ENCODE assay signal across 13 mouse cellular contexts in the genomic region with DNA sequence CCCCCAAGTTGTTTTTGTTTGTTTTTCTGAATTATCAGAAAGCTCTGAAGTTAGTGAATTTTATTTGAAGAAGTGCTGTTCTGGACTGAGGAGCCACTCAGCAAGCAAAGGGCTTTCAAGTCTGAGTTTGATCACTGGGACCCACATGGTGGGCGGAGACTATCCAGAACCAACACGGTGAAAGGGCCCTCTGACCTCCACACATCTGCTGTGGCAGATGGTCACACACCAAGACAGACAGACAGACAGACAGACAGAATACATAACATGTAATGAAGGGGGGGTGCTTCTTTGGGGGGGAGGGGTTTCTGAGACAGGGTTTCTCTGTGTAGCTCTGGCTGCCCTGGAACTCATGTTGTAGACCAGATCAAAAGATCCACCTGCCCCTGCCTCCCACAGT. TPM values are rescaled to one million over a fixed set of nuclear protein-coding genes. Genes with fewer than 3 reads are reported as not detected.
DNase-seq lines count a peak whose midpoint lies in the region; ATAC-seq and TF ChIP-seq lines count a peak whose summit lies in the region.
"Had no signal": no experiment of that assay in that cellular context is flagged by ENCODE, and none has a peak within 500 bp of the region (broad histone marks: within the 10 kb centered on the region; RNA-seq: fewer than 3 reads in every experiment).

No protein-coding gene starts in this region.

- H3K27ac ChIP-seq in heart, embryonic 14.5 days (replicated peaks in 1 of 2; ENCODE audit: control insufficient read depth in 1 of 2, insufficient read depth in 1 of 2, low read depth in 2 of 2, low read length in 2 of 2), result peak overlapping the region; percentile 68 to 71
- H3K27ac ChIP-seq in midbrain, embryonic 10.5 days (replicated peaks), result peak overlapping the region; percentile 81
- H3K27ac ChIP-seq in midbrain, postnatal 0 days (ENCODE audit: low read depth, low read length), result no peak overlapping the region
- no peak overlapping the region for H3K27ac ChIP-seq in embryonic facial prominence, embryonic 13.5 days
- no peak overlapping the region for H3K27ac ChIP-seq in neural tube, embryonic 12.5 days
- H3K27ac ChIP-seq: liver, embryonic 14.5 days had no signal

- ATAC-seq in heart, embryonic 14.5 days (ENCODE audit: insufficient number of reproducible peaks, insufficient read depth, low FRiP score, low read depth), result no peak
- no peak for ATAC-seq in midbrain, postnatal 0 days (ENCODE audit: low FRiP score)
- no peak for ATAC-seq in embryonic facial prominence, embryonic 13.5 days (ENCODE audit: insufficient number of reproducible peaks, insufficient read depth, low FRiP score, low TSS enrichment, low read depth)
- ATAC-seq in neural tube, embryonic 12.5 days (ENCODE audit: low FRiP score, low read depth), result no peak

- WGBS in heart, embryonic 14.5 days, result 48% methylated on average over 2 of the region's 2 CpGs
- 52% methylated on average over 2 of the region's 2 CpGs for WGBS in midbrain, embryonic 10.5 days
- 50% methylated on average over 2 of the region's 2 CpGs for whole genome bisulfite sequencing in midbrain, postnatal 0 days
- 47% methylated on average over 2 of the region's 2 CpGs for WGBS in embryonic facial prominence, embryonic 13.5 days
- WGBS in neural tube, embryonic 12.5 days, result 44% methylated on average over 2 of the region's 2 CpGs

- no peak for DNase-seq in heart, adult 9 months (ENCODE audit: low spot score in 2 of 2)
- no peak for DNase-seq in midbrain, embryonic 10.5 days (ENCODE audit: low spot score)
- no peak for DNase-seq in midbrain, postnatal 0 days (ENCODE audit: low spot score)
- DNase-seq in adrenal gland, adult 8-10 months, result no peak
- DNase-seq in ovary, postnatal 36 days (ENCODE audit: low spot score), result no peak
- DNase-seq: cerebellum, adult 11-12 months; kidney, adult 11 months; lung, postnatal 4 days; right cerebral cortex, postnatal 4 days had no signal

- H3K9me3 ChIP-seq in heart, embryonic 14.5 days (ENCODE audit: control insufficient read depth, low read length), result no peaks in the 10 kb centered on the region
- no peaks in the 10 kb centered on the region for H3K9me3 ChIP-seq in midbrain, embryonic 10.5 days (replicated peaks)
- H3K9me3 ChIP-seq in midbrain, postnatal 0 days (ENCODE audit: low read length), result no peaks in the 10 kb centered on the region
- H3K9me3 ChIP-seq in embryonic facial prominence, embryonic 13.5 days, result no peaks in the 10 kb centered on the region
- H3K9me3 ChIP-seq in neural tube, embryonic 12.5 days, result no peaks in the 10 kb centered on the region

- H3K9ac ChIP-seq in heart, embryonic 14.5 days (ENCODE audit: low read length), result no peak overlapping the region
- no peak overlapping the region for H3K9ac ChIP-seq in midbrain, postnatal 0 days (replicated peaks; ENCODE audit: low read length, poor library complexity, severe bottlenecking)
- H3K9ac ChIP-seq in embryonic facial prominence, embryonic 13.5 days, result no peak overlapping the region
- no peak overlapping the region for H3K9ac ChIP-seq in neural tube, embryonic 12.5 days
- H3K9ac ChIP-seq: liver, embryonic 14.5 days had no signal

- no peak for TF ChIP-seq CTCF in midbrain, postnatal 0 days (IDR thresholded peaks at IDR 0.05)

- H3K4me3 ChIP-seq in heart, embryonic 14.5 days (ENCODE audit: control insufficient read depth in 1 of 2, insufficient read depth in 1 of 2, low read depth in 1 of 2, low read length in 2 of 2), result no peak overlapping the region
- H3K4me3 ChIP-seq in midbrain, embryonic 10.5 days, result no peak overlapping the region
- H3K4me3 ChIP-seq in midbrain, postnatal 0 days (ENCODE audit: low read depth, low read length), result no peak overlapping the region
- no peak overlapping the region for H3K4me3 ChIP-seq in embryonic facial prominence, embryonic 13.5 days
- no peak overlapping the region for H3K4me3 ChIP-seq in neural tube, embryonic 12.5 days

- no peaks in the 10 kb centered on the region for H3K36me3 ChIP-seq in heart, embryonic 14.5 days (ENCODE audit: control insufficient read depth, insufficient read depth, low read length)
- 0 out of 2 replicates have a peak, but pooled peaks cover 2% of the 10 kb centered on the region for H3K36me3 ChIP-seq in midbrain, embryonic 10.5 days
- H3K36me3 ChIP-seq in midbrain, postnatal 0 days (ENCODE audit: insufficient read depth, low read length), result no peaks in the 10 kb centered on the region
- no peaks in the 10 kb centered on the region for H3K36me3 ChIP-seq in embryonic facial prominence, embryonic 13.5 days
- H3K36me3 ChIP-seq in neural tube, embryonic 12.5 days, result no peaks in the 10 kb centered on the region

- H3K27me3 ChIP-seq in heart, embryonic 14.5 days (ENCODE audit: control insufficient read depth, insufficient read depth, low read length), result no peaks in the 10 kb centered on the region
- no peaks in the 10 kb centered on the region for H3K27me3 ChIP-seq in midbrain, embryonic 10.5 days (ENCODE audit: low read depth, poor library complexity, severe bottlenecking)
- no peaks in the 10 kb centered on the region for H3K27me3 ChIP-seq in midbrain, postnatal 0 days (ENCODE audit: insufficient read depth, low read length)
- no peaks in the 10 kb centered on the region for H3K27me3 ChIP-seq in embryonic facial prominence, embryonic 13.5 days
- no peaks in the 10 kb centered on the region for H3K27me3 ChIP-seq in neural tube, embryonic 12.5 days (replicated peaks)

- peaks cover 32 to 45% of the 10 kb centered on the region in 2 experiments for H3K4me1 ChIP-seq in heart, embryonic 14.5 days (ENCODE audit: control insufficient read depth in 2 of 2, insufficient read depth in 2 of 2, low read length in 2 of 2)
- H3K4me1 ChIP-seq in midbrain, embryonic 10.5 days, result peaks cover 71% of the 10 kb centered on the region
- peaks cover 9% of the 10 kb centered on the region for H3K4me1 ChIP-seq in midbrain, postnatal 0 days (ENCODE audit: insufficient read depth, low read length)
- peaks cover 66% of the 10 kb centered on the region for H3K4me1 ChIP-seq in embryonic facial prominence, embryonic 13.5 days
- peaks cover 63% of the 10 kb centered on the region for H3K4me1 ChIP-seq in neural tube, embryonic 12.5 days

- peak overlapping the region; percentile 54 for H3K4me2 ChIP-seq in heart, embryonic 14.5 days (ENCODE audit: low read length)
- no peak overlapping the region for H3K4me2 ChIP-seq in midbrain, postnatal 0 days (ENCODE audit: low read depth, low read length, poor library complexity, severe bottlenecking)
- H3K4me2 ChIP-seq in embryonic facial prominence, embryonic 13.5 days, result 0 out of 2 replicates have a peak overlapping the region, but pooled peaks have one; percentile 48
- peak overlapping the region; percentile 44; the same call in 1 of the 2 replicates for H3K4me2 ChIP-seq in neural tube, embryonic 12.5 days (replicated peaks)

RNA-seq across cellular contexts. Expression of a gene that starts 17.1 kb away (rescaled TPM):
- polyA plus RNA-seq in heart, embryonic 14.5 days (2014; fragmentation: Nextera tagmentation; extraction: Ambion mirVana), result 18.1 and 18.8 TPM in 2 replicates
- 42.3 and 50.6 TPM in 2 replicates for polyA plus RNA-seq in midbrain, embryonic 10.5 days (2016; fragmentation: Nextera tagmentation; extraction: Ambion mirVana)
- 15.9 and 22.4 TPM in 2 replicates for total RNA-seq in midbrain, postnatal 0 days (2014; rRNA removed)
- 7.8 and 9.8 TPM in 2 replicates for polyA plus RNA-seq in midbrain, postnatal 0 days (2015; fragmentation: Nextera tagmentation; extraction: Ambion mirVana)
- 18.0 and 21.2 TPM in 2 replicates for polyA plus RNA-seq in embryonic facial prominence, embryonic 13.5 days (2015; fragmentation: Nextera tagmentation; extraction: Ambion mirVana)
- polyA plus RNA-seq in neural tube, embryonic 12.5 days (2016; fragmentation: Nextera tagmentation; extraction: Ambion mirVana), result 48.4 and 50.6 TPM in 2 replicates
- total RNA-seq in adrenal gland, adult 8-10 months (2022), result 10 to 100 TPM in 2 of 4 experiments, 1 to 10 TPM in 2; 7.3 to 14.8 (median 10.4) TPM

RNA-seq across cellular contexts. Expression of a gene that starts 33.1 kb away (rescaled TPM):
- 16.1 and 19.1 TPM in 2 replicates for polyA plus RNA-seq in heart, embryonic 14.5 days (2014; fragmentation: Nextera tagmentation; extraction: Ambion mirVana)
- 26.6 and 28.4 TPM in 2 replicates for polyA plus RNA-seq in midbrain, embryonic 10.5 days (2016; fragmentation: Nextera tagmentation; extraction: Ambion mirVana)
- total RNA-seq in midbrain, postnatal 0 days (2014; rRNA removed), result 16.9 and 31.0 TPM in 2 replicates
- polyA plus RNA-seq in midbrain, postnatal 0 days (2015; fragmentation: Nextera tagmentation; extraction: Ambion mirVana), result 44.9 and 45.9 TPM in 2 replicates
- 40.6 and 42.3 TPM in 2 replicates for polyA plus RNA-seq in embryonic facial prominence, embryonic 13.5 days (2015; fragmentation: Nextera tagmentation; extraction: Ambion mirVana)
- polyA plus RNA-seq in neural tube, embryonic 12.5 days (2016; fragmentation: Nextera tagmentation; extraction: Ambion mirVana), result 37.2 and 40.9 TPM in 2 replicates
- total RNA-seq in adrenal gland, adult 8-10 months (2022), result 10 to 100 TPM; 22.2 to 38.8 (median 34.5) TPM

RNA-seq across cellular contexts. Expression of a gene that starts 45.0 kb away (rescaled TPM):
- 0.35 TPM in 1 of 2 replicates, not detected in the other for polyA plus RNA-seq in heart, embryonic 14.5 days (2014; fragmentation: Nextera tagmentation; extraction: Ambion mirVana)
- polyA plus RNA-seq in midbrain, embryonic 10.5 days (2016; fragmentation: Nextera tagmentation; extraction: Ambion mirVana), result 0.57 and 1.3 TPM in 2 replicates
- not detected in 2 replicates for total RNA-seq in midbrain, postnatal 0 days (2014; rRNA removed)
- polyA plus RNA-seq in midbrain, postnatal 0 days (2015; fragmentation: Nextera tagmentation; extraction: Ambion mirVana), result 1.5 and 1.8 TPM in 2 replicates
- polyA plus RNA-seq in embryonic facial prominence, embryonic 13.5 days (2015; fragmentation: Nextera tagmentation; extraction: Ambion mirVana), result 1.7 TPM in 1 of 2 replicates, not detected in the other
- polyA plus RNA-seq in neural tube, embryonic 12.5 days (2016; fragmentation: Nextera tagmentation; extraction: Ambion mirVana), result 0.51 and 1.7 TPM in 2 replicates
- 1 to 10 TPM in 1 of 4 experiments, under 1 TPM in 2, not detected in 1; 0.62 to 1.3 (median 0.75) TPM for total RNA-seq in adrenal gland, adult 8-10 months (2022)

RNA-seq across cellular contexts. Expression of a gene that starts 51.8 kb away (rescaled TPM):
- 794 and 856 TPM in 2 replicates for polyA plus RNA-seq in heart, embryonic 14.5 days (2014; fragmentation: Nextera tagmentation; extraction: Ambion mirVana)
- polyA plus RNA-seq in midbrain, embryonic 10.5 days (2016; fragmentation: Nextera tagmentation; extraction: Ambion mirVana), result 282 and 288 TPM in 2 replicates
- 234 and 290 TPM in 2 replicates for total RNA-seq in midbrain, postnatal 0 days (2014; rRNA removed)
- 589 and 646 TPM in 2 replicates for polyA plus RNA-seq in midbrain, postnatal 0 days (2015; fragmentation: Nextera tagmentation; extraction: Ambion mirVana)
- polyA plus RNA-seq in embryonic facial prominence, embryonic 13.5 days (2015; fragmentation: Nextera tagmentation; extraction: Ambion mirVana), result 330 and 353 TPM in 2 replicates
- polyA plus RNA-seq in neural tube, embryonic 12.5 days (2016; fragmentation: Nextera tagmentation; extraction: Ambion mirVana), result 319 and 340 TPM in 2 replicates
- 100 to 1,000 TPM; 161 to 197 (median 187) TPM for total RNA-seq in adrenal gland, adult 8-10 months (2022)

Comparison
In these comparisons a context has a peak if more than half of its experiments do, and no peak if none do; other contexts are left out.
1. H3K27ac ChIP-seq: peak in heart, embryonic 14.5 days (2 of 2) and midbrain, embryonic 10.5 days (single experiment); none in midbrain, postnatal 0 days (single experiment), embryonic facial prominence, embryonic 13.5 days (single experiment) and neural tube, embryonic 12.5 days (single experiment).